Mouse (Mus musculus): Measurements from ENCODE around the gene Dscaml1. TPM values are rescaled to one million over a fixed set of nuclear protein-coding genes. Genes with fewer than 3 reads are reported as not detected.

Gene Dscaml1
- polyA plus RNA-seq, 1 experiment from 2014 or later: 2.3 TPM

GRCm38 (mm10) chr9:45787547-45787946 is 361.1 kb downstream of the Dscaml1 start:
- no peak for ATAC-seq (ENCODE audit: low FRiP score)
- peaks cover 30% of the 10 kb centered on the region for H3K36me3 ChIP-seq
- H3K4me2 ChIP-seq (replicated peaks): no peak overlapping the region
- WGBS: 93% methylated on average over 6 of the region's 6 CpGs
- no peaks in the 10 kb centered on the region for H3K9me3 ChIP-seq (replicated peaks)
- no peaks in the 10 kb centered on the region for H3K27me3 ChIP-seq
- H3K27ac ChIP-seq: no peak overlapping the region
- no peak overlapping the region for H3K9ac ChIP-seq
- H3K4me3 ChIP-seq: no peak overlapping the region
- peaks cover 14% of the 10 kb centered on the region; the same call in 1 of the 2 replicates for H3K4me1 ChIP-seq

GRCm38 (mm10) chr9:45788405-45788804 is 362.0 kb downstream of the Dscaml1 start:
- Histone ChIP-seq H3K4me1 (peaks cover 14% of the 10 kb centered on the region; the same call in 1 of the 2 replicates), H3K9me3 (replicated peaks) (no peaks in the 10 kb centered on the region), H3K27ac (no peak overlapping the region), H3K9ac (no peak overlapping the region), H3K4me2 (replicated peaks) (no peak overlapping the region), H3K36me3 (peaks cover 34% of the 10 kb centered on the region), H3K27me3 (no peaks in the 10 kb centered on the region), H3K4me3 (no peak overlapping the region)
- 47% methylated on average over 5 of the region's 5 CpGs for WGBS
- no peak for ATAC-seq (ENCODE audit: low FRiP score)

- Histone ChIP-seq H3K9me3 (replicated peaks) (no peaks in the 10 kb centered on the region), H3K27ac (no peak overlapping the region)
- WGBS: 68% methylated on average over 8 of the region's 8 CpGs
These were observed 365.2 kb downstream of the Dscaml1 start for GRCm38 (mm10) chr9:45791456-45792142.

GRCm38 (mm10) chr9:45792235-45792634 is 365.8 kb downstream of the Dscaml1 start:
- no peak overlapping the region for H3K9ac ChIP-seq
- H3K27ac ChIP-seq: peak overlapping the region; percentile 40; the same call in 1 of the 2 replicates
- H3K4me1 ChIP-seq: peaks cover 14% of the 10 kb centered on the region; the same call in 1 of the 2 replicates
- H3K4me2 ChIP-seq (replicated peaks): no peak overlapping the region
- no peaks in the 10 kb centered on the region for H3K9me3 ChIP-seq (replicated peaks)
- WGBS: 77% methylated on average over 1 of the region's 1 CpGs
- no peaks in the 10 kb centered on the region for H3K27me3 ChIP-seq
- ATAC-seq (ENCODE audit: low FRiP score): no peak
- no peak overlapping the region for H3K4me3 ChIP-seq
- H3K36me3 ChIP-seq: peaks cover 30% of the 10 kb centered on the region; the same call in 1 of the 2 replicates

More at GRCm38 (mm10) chr9:45791456-45792142, 365.2 kb downstream of the Dscaml1 start:
- peaks cover 30% of the 10 kb centered on the region; the same call in 1 of the 2 replicates for H3K36me3 ChIP-seq
- ATAC-seq (ENCODE audit: low FRiP score): no peak
- H3K4me1 ChIP-seq: peaks cover 14% of the 10 kb centered on the region; the same call in 1 of the 2 replicates
- H3K27me3 ChIP-seq: no peaks in the 10 kb centered on the region
- no peak overlapping the region for H3K4me2 ChIP-seq (replicated peaks)
- no peak overlapping the region for H3K4me3 ChIP-seq
- no peak overlapping the region for H3K9ac ChIP-seq

- Histone ChIP-seq H3K27ac (no peak overlapping the region), H3K4me3 (no peak overlapping the region), H3K4me1 (peaks cover 14% of the 10 kb centered on the region; the same call in 1 of the 2 replicates), H3K9ac (no peak overlapping the region), H3K36me3 (peaks cover 30% of the 10 kb centered on the region; the same call in 1 of the 2 replicates), H3K9me3 (replicated peaks) (no peaks in the 10 kb centered on the region), H3K4me2 (replicated peaks) (no peak overlapping the region), H3K27me3 (no peaks in the 10 kb centered on the region)
- 79% methylated on average over 6 of the region's 6 CpGs for WGBS
- ATAC-seq (ENCODE audit: low FRiP score): no peak
These were observed 367.3 kb downstream of the Dscaml1 start for GRCm38 (mm10) chr9:45793697-45794096.

- ATAC-seq (ENCODE audit: low FRiP score): no peak
- Histone ChIP-seq H3K4me3 (no peak overlapping the region), H3K27me3 (no peaks in the 10 kb centered on the region), H3K9me3 (replicated peaks) (no peaks in the 10 kb centered on the region), H3K4me2 (replicated peaks) (no peak overlapping the region), H3K4me1 (peaks cover 15% of the 10 kb centered on the region), H3K36me3 (peaks cover 27% of the 10 kb centered on the region; the same call in 1 of the 2 replicates), H3K27ac (no peak overlapping the region), H3K9ac (no peak overlapping the region)
- WGBS: 88% methylated on average over 5 of the region's 5 CpGs
These were observed 369.3 kb downstream of the Dscaml1 start for GRCm38 (mm10) chr9:45795722-45796121.

GRCm38 (mm10) chr9:45797271-45797670 is 370.8 kb downstream of the Dscaml1 start:
- Histone ChIP-seq H3K27ac (no peak overlapping the region), H3K4me1 (peaks cover 14% of the 10 kb centered on the region), H3K9me3 (replicated peaks) (no peaks in the 10 kb centered on the region), H3K9ac (no peak overlapping the region), H3K4me3 (no peak overlapping the region), H3K27me3 (no peaks in the 10 kb centered on the region), H3K36me3 (peaks cover 28% of the 10 kb centered on the region; the same call in 1 of the 2 replicates), H3K4me2 (replicated peaks) (no peak overlapping the region)
- no peak for ATAC-seq (ENCODE audit: low FRiP score)
- WGBS: 83% methylated on average over 3 of the region's 3 CpGs

- Histone ChIP-seq H3K9me3 (replicated peaks) (no peaks in the 10 kb centered on the region), H3K9ac (no peak overlapping the region), H3K4me3 (no peak overlapping the region), H3K27me3 (no peaks in the 10 kb centered on the region), H3K4me2 (replicated peaks) (peak overlapping the region; percentile 11), H3K4me1 (peaks cover 11% of the 10 kb centered on the region), H3K27ac (0 out of 2 replicates have a peak overlapping the region, but pooled peaks have one; percentile 48), H3K36me3 (peaks cover 18% of the 10 kb centered on the region; the same call in 1 of the 2 replicates)
- 13% methylated on average over 13 of the region's 13 CpGs for WGBS
- ATAC-seq (ENCODE audit: low FRiP score): peak; percentile 46; the same call in 1 of the 2 replicates
These were observed 372.2 kb downstream of the Dscaml1 start for GRCm38 (mm10) chr9:45798467-45799164.

- no peak for ATAC-seq (ENCODE audit: low FRiP score)
- peaks cover 11% of the 10 kb centered on the region for H3K4me1 ChIP-seq
- H3K4me2 ChIP-seq (replicated peaks): no peak overlapping the region; the same call in 1 of the 2 replicates
- 74% methylated on average over 8 of the region's 8 CpGs for WGBS
- no peak overlapping the region for H3K9ac ChIP-seq
- H3K27ac ChIP-seq: no peak overlapping the region
- H3K4me3 ChIP-seq: no peak overlapping the region
- no peaks in the 10 kb centered on the region for H3K9me3 ChIP-seq (replicated peaks)
- H3K36me3 ChIP-seq: peaks cover 16% of the 10 kb centered on the region
- H3K27me3 ChIP-seq: no peaks in the 10 kb centered on the region
These were observed 373.0 kb downstream of the Dscaml1 start for GRCm38 (mm10) chr9:45799402-45799801.

Other genes starting within 250 kb of the Dscaml1 start
- gene BC049352, start 244.6 kb upstream of the Dscaml1 start, polyA plus RNA-seq (2016; fragmentation: Nextera tagmentation; extraction: Ambion mirVana): 0.13 TPM in 1 of 2 replicates, not detected in the other
- 0.18 and 0.21 TPM in 2 replicates for gene Tmprss4, start 222.5 kb upstream of the Dscaml1 start, polyA plus RNA-seq (2016; fragmentation: Nextera tagmentation; extraction: Ambion mirVana)
- 0.31 and 0.54 TPM in 2 replicates for gene Il10ra, start 157.5 kb upstream of the Dscaml1 start, polyA plus RNA-seq (2016; fragmentation: Nextera tagmentation; extraction: Ambion mirVana)
- 0.06 TPM in 1 of 2 replicates, not detected in the other for gene Tmprss13, start 107.5 kb upstream of the Dscaml1 start, polyA plus RNA-seq (2016; fragmentation: Nextera tagmentation; extraction: Ambion mirVana)
- gene Fxyd6, start 56.4 kb upstream of the Dscaml1 start, polyA plus RNA-seq (2016; fragmentation: Nextera tagmentation; extraction: Ambion mirVana): 190 and 196 TPM in 2 replicates
- 1.9 and 2.1 TPM in 2 replicates for gene Fxyd2, start 27.0 kb upstream of the Dscaml1 start, polyA plus RNA-seq (2016; fragmentation: Nextera tagmentation; extraction: Ambion mirVana)

Data from hindbrain, embryonic 12.5 days (tissue).